ENCODE assay signal across 25 mouse cellular contexts in the genomic region with DNA sequence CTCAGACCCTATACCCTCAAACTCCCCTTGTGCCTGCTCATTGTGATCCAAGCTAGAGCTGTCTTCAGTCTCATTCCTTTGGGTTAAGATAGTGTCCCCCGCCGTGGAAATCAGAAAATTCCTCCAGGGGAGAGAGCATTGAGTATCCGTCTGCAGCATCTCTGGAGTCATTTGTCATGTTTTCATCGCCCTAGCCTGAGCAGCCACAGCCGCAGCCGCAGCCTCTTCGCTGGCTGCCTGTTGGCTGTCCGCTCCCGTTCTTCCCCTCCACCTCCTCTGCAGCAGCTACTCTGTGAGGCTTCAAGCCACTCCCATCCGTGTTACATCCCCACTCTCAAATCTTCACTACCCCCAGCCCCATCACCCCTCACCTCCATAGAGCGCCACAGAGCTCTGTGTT.
DNase-seq lines count a peak whose midpoint lies in the region; ATAC-seq and TF ChIP-seq lines count a peak whose summit lies in the region.
"Had no signal": no experiment of that assay in that cellular context is flagged by ENCODE, and none has a peak within 500 bp of the region (broad histone marks: within the 10 kb centered on the region; RNA-seq: fewer than 3 reads in every experiment).

No protein-coding gene starts in this region.

- DNase-seq in heart, embryonic 10.5 days (ENCODE audit: low spot score) = peak; percentile 76
- DNase-seq in heart, adult 11 months = no peak
- DNase-seq in hindbrain, embryonic 11.5 days (ENCODE audit: low spot score) = peak; percentile 9
- no peak for DNase-seq in hindbrain, postnatal 0 days (ENCODE audit: low spot score)
- DNase-seq in 3T3-L1 (ENCODE audit: low read depth, low spot score) = peak; percentile 56
- no peak for DNase-seq in forebrain, embryonic 11.5 days (ENCODE audit: low spot score)
- DNase-seq in liver = no peak
- DNase-seq: adrenal gland, postnatal 25 days; cerebellum, adult 9-10 months; kidney, adult 18-20 months; kidney, postnatal 25 days; liver, embryonic 13.5 days; lung, embryonic 14.5 days; right cerebral cortex, adult 18-20 months; right cerebral cortex, postnatal 4 days; thymus, adult 2 months; thymus, postnatal 4 days had no signal

- no peak overlapping the region for H3K9ac ChIP-seq in hindbrain, embryonic 11.5 days (ENCODE audit: low read depth, low read length)
- no peak overlapping the region for H3K9ac ChIP-seq in hindbrain, postnatal 0 days (replicated peaks; ENCODE audit: low read length)
- no peak overlapping the region for H3K9ac ChIP-seq in hindbrain, embryonic 16.5 days (ENCODE audit: low read depth, low read length)
- no peak overlapping the region for H3K9ac ChIP-seq in forebrain, embryonic 11.5 days (ENCODE audit: low read length)
- H3K9ac ChIP-seq: embryonic facial prominence, embryonic 15.5 days; forebrain, embryonic 15.5 days; limb, embryonic 12.5 days; liver, embryonic 13.5 days; lung, embryonic 14.5 days; midbrain, embryonic 13.5 days; neural tube, embryonic 13.5 days had no signal

- no peaks in the 10 kb centered on the region for H3K36me3 ChIP-seq in heart, embryonic 10.5 days
- H3K36me3 ChIP-seq in hindbrain, embryonic 11.5 days (ENCODE audit: control insufficient read depth, insufficient read depth, low read length) = no peaks in the 10 kb centered on the region
- no peaks in the 10 kb centered on the region for H3K36me3 ChIP-seq in hindbrain, postnatal 0 days (ENCODE audit: insufficient read depth, low read length)
- no peaks in the 10 kb centered on the region for H3K36me3 ChIP-seq in hindbrain, embryonic 16.5 days (ENCODE audit: control insufficient read depth, insufficient read depth, low read length)
- H3K36me3 ChIP-seq in forebrain, embryonic 11.5 days (ENCODE audit: control insufficient read depth, insufficient read depth, low read length) = no peaks in the 10 kb centered on the region
- H3K36me3 ChIP-seq: embryonic facial prominence, embryonic 15.5 days; forebrain, embryonic 15.5 days; limb, embryonic 12.5 days; liver, embryonic 13.5 days; midbrain, embryonic 13.5 days; neural tube, embryonic 13.5 days had no signal

- H3K9me3 ChIP-seq in heart, embryonic 10.5 days = no peaks in the 10 kb centered on the region
- H3K9me3 ChIP-seq in hindbrain, embryonic 11.5 days (ENCODE audit: control insufficient read depth, low read length) = no peaks in the 10 kb centered on the region
- no peaks in the 10 kb centered on the region for H3K9me3 ChIP-seq in hindbrain, postnatal 0 days (ENCODE audit: low read length)
- H3K9me3 ChIP-seq in hindbrain, embryonic 16.5 days (ENCODE audit: control insufficient read depth, low read length) = no peaks in the 10 kb centered on the region
- H3K9me3 ChIP-seq in forebrain, embryonic 11.5 days (ENCODE audit: control insufficient read depth, low read length) = no peaks in the 10 kb centered on the region
- H3K9me3 ChIP-seq: embryonic facial prominence, embryonic 15.5 days; forebrain, embryonic 15.5 days; limb, embryonic 12.5 days; liver, embryonic 13.5 days; midbrain, embryonic 13.5 days; neural tube, embryonic 13.5 days had no signal

- no peak overlapping the region for H3K4me3 ChIP-seq in heart, embryonic 10.5 days
- no peak overlapping the region for H3K4me3 ChIP-seq in hindbrain, embryonic 11.5 days (ENCODE audit: low read depth, low read length)
- no peak overlapping the region for H3K4me3 ChIP-seq in hindbrain, postnatal 0 days (ENCODE audit: low read length)
- no peak overlapping the region for H3K4me3 ChIP-seq in hindbrain, embryonic 16.5 days (ENCODE audit: low read length)
- no peak overlapping the region for H3K4me3 ChIP-seq in forebrain, embryonic 11.5 days (ENCODE audit: low read depth, low read length)
- H3K4me3 ChIP-seq: embryonic facial prominence, embryonic 15.5 days; forebrain, embryonic 15.5 days; layer of hippocampus, adult 2 months; limb, embryonic 12.5 days; liver, embryonic 13.5 days; midbrain, embryonic 13.5 days; neural tube, embryonic 13.5 days had no signal

- no peak overlapping the region for H3K27ac ChIP-seq in heart, embryonic 10.5 days
- no peak overlapping the region for H3K27ac ChIP-seq in hindbrain, embryonic 11.5 days (ENCODE audit: low read depth, low read length)
- no peak overlapping the region for H3K27ac ChIP-seq in hindbrain, postnatal 0 days
- H3K27ac ChIP-seq in hindbrain, embryonic 16.5 days (ENCODE audit: low read depth, low read length) = no peak overlapping the region
- H3K27ac ChIP-seq in forebrain, embryonic 11.5 days (ENCODE audit: low read depth, low read length) = no peak overlapping the region
- H3K27ac ChIP-seq: embryonic facial prominence, embryonic 15.5 days; forebrain, embryonic 15.5 days; layer of hippocampus, adult 2 months; limb, embryonic 12.5 days; liver, embryonic 13.5 days; midbrain, embryonic 13.5 days; neural tube, embryonic 13.5 days had no signal

- WGBS in heart, embryonic 10.5 days = 26% methylated on average over 11 of the region's 11 CpGs
- 50% methylated on average over 11 of the region's 11 CpGs for WGBS in hindbrain, embryonic 11.5 days
- 46% methylated on average over 11 of the region's 11 CpGs for WGBS in hindbrain, postnatal 0 days
- WGBS in hindbrain, embryonic 16.5 days = 52% methylated on average over 11 of the region's 11 CpGs
- 82% methylated on average over 11 of the region's 11 CpGs for WGBS in forebrain, embryonic 11.5 days

- H3K4me1 ChIP-seq in heart, embryonic 10.5 days = peaks cover 6% of the 10 kb centered on the region; the same call in 1 of the 2 replicates
- no peaks in the 10 kb centered on the region; the same call in 1 of the 2 replicates for H3K4me1 ChIP-seq in hindbrain, embryonic 11.5 days (replicated peaks; ENCODE audit: control insufficient read depth, insufficient read depth, low read length)
- no peaks in the 10 kb centered on the region for H3K4me1 ChIP-seq in hindbrain, postnatal 0 days (ENCODE audit: insufficient read depth, low read length)
- no peaks in the 10 kb centered on the region for H3K4me1 ChIP-seq in hindbrain, embryonic 16.5 days (ENCODE audit: control insufficient read depth, insufficient read depth, low read depth, low read length)
- H3K4me1 ChIP-seq in forebrain, embryonic 11.5 days (replicated peaks; ENCODE audit: control insufficient read depth, insufficient read depth, low read length) = no peaks in the 10 kb centered on the region
- H3K4me1 ChIP-seq: embryonic facial prominence, embryonic 15.5 days; forebrain, embryonic 15.5 days; limb, embryonic 12.5 days; liver, embryonic 13.5 days; midbrain, embryonic 13.5 days; neural tube, embryonic 13.5 days had no signal

- no peak for ATAC-seq in hindbrain, embryonic 11.5 days (ENCODE audit: low FRiP score)
- no peak for ATAC-seq in hindbrain, postnatal 0 days
- ATAC-seq in hindbrain, embryonic 16.5 days = peak; percentile 58; the same call in 1 of the 2 replicates
- no peak for ATAC-seq in forebrain, embryonic 11.5 days (replicated peaks; ENCODE audit: low FRiP score)
- ATAC-seq: forebrain, embryonic 15.5 days; inflammation-experienced regulatory T-cells, adult 6 months; midbrain, embryonic 13.5 days had no signal

- TF ChIP-seq CTCF in hindbrain, postnatal 0 days (IDR thresholded peaks at IDR 0.05; ENCODE audit: low read depth) = no peak

- H3K27me3 ChIP-seq in heart, embryonic 10.5 days (ENCODE audit: insufficient read depth, poor library complexity, severe bottlenecking) = no peaks in the 10 kb centered on the region
- no peaks in the 10 kb centered on the region for H3K27me3 ChIP-seq in hindbrain, embryonic 11.5 days (ENCODE audit: control insufficient read depth, insufficient read depth, low read length)
- H3K27me3 ChIP-seq in hindbrain, postnatal 0 days (ENCODE audit: insufficient read depth, low read length) = no peaks in the 10 kb centered on the region
- H3K27me3 ChIP-seq in hindbrain, embryonic 16.5 days (replicated peaks; ENCODE audit: control insufficient read depth, insufficient read depth, low read length) = no peaks in the 10 kb centered on the region
- H3K27me3 ChIP-seq in forebrain, embryonic 11.5 days (ENCODE audit: control insufficient read depth, insufficient read depth, low read length) = no peaks in the 10 kb centered on the region
- H3K27me3 ChIP-seq: forebrain, embryonic 15.5 days; liver, embryonic 13.5 days; midbrain, embryonic 13.5 days; neural tube, embryonic 13.5 days had no signal

- no peak overlapping the region for H3K4me2 ChIP-seq in hindbrain, embryonic 11.5 days (replicated peaks; ENCODE audit: low read depth, low read length)
- no peak overlapping the region for H3K4me2 ChIP-seq in hindbrain, postnatal 0 days (ENCODE audit: low read depth, low read length)
- H3K4me2 ChIP-seq in hindbrain, embryonic 16.5 days (ENCODE audit: low read length) = no peak overlapping the region
- no peak overlapping the region for H3K4me2 ChIP-seq in forebrain, embryonic 11.5 days (ENCODE audit: low read depth, low read length, severe bottlenecking)
- H3K4me2 ChIP-seq: embryonic facial prominence, embryonic 15.5 days; forebrain, embryonic 15.5 days; limb, embryonic 12.5 days; liver, embryonic 13.5 days; lung, embryonic 14.5 days; midbrain, embryonic 13.5 days; neural tube, embryonic 13.5 days had no signal

Comparison
In these comparisons a context has a peak if more than half of its experiments do, and no peak if none do; other contexts are left out.
1. DNase-seq: peak in heart, embryonic 10.5 days (single experiment), hindbrain, embryonic 11.5 days (single experiment) and 3T3-L1 (single experiment); none in heart, adult 11 months (single experiment), hindbrain, postnatal 0 days (single experiment), forebrain, embryonic 11.5 days (single experiment) and liver (single experiment).